Mouse (Mus musculus) brain, adult 2 months (tissue): ENCODE data around the gene Prpf40b.
A peak's percentile ranks its signal among the peaks of the same experiment; 100 is the strongest.

Source experiments
- DNase-seq: peaks from one replicate; pipeline ENCODE4 v3.0.0; 2011; ENCODE audit warnings: low read depth, low spot score

The Prpf40b gene

GRCm38 (mm10) chr15:99290586-99290985 is 4.3 kb upstream of the Prpf40b start:
- DNase-seq: no peak

GRCm38 (mm10) chr15:99294287-99294686 is 600 bp upstream of the Prpf40b start:
- DNase-seq: no peak

GRCm38 (mm10) chr15:99295484-99295981 is 646 bp downstream of the Prpf40b start, which contains the start of gene Fam186b:
Gene Fam186b, minus strand, starts transcription at chr15:99295888.
- no peak for DNase-seq

GRCm38 (mm10) chr15:99296213-99296612 is 1.3 kb downstream of the Prpf40b start:
- peak; percentile 40 for DNase-seq

GRCm38 (mm10) chr15:99307476-99307875 is 12.6 kb downstream of the Prpf40b start:
- DNase-seq: no peak

GRCm38 (mm10) chr15:99309549-99309948 is 14.7 kb downstream of the Prpf40b start:
- no peak for DNase-seq

GRCm38 (mm10) chr15:99310617-99311016 is 15.7 kb downstream of the Prpf40b start:
- no peak for DNase-seq

- no peak for DNase-seq
Measured at GRCm38 (mm10) chr15:99314891-99315290, 20.0 kb downstream of the Prpf40b start.

- DNase-seq: peak; percentile 89
Measured at GRCm38 (mm10) chr15:99316314-99317266, 21.7 kb downstream of the Prpf40b start.

GRCm38 (mm10) chr15:99317267-99317651 is 22.4 kb downstream of the Prpf40b start:
- DNase-seq: no peak

GRCm38 (mm10) chr15:99318071-99318470 is 23.2 kb downstream of the Prpf40b start:
- no peak for DNase-seq

GRCm38 (mm10) chr15:99318861-99319410 is 24.0 kb downstream of the Prpf40b start:
- DNase-seq: peak; percentile 77

GRCm38 (mm10) chr15:99319411-99319871 is 24.6 kb downstream of the Prpf40b start:
- DNase-seq: no peak

GRCm38 (mm10) chr15:99320168-99320674 is 25.3 kb downstream of the Prpf40b start:
- DNase-seq: no peak

GRCm38 (mm10) chr15:99320978-99321377 is 26.1 kb downstream of the Prpf40b start:
- no peak for DNase-seq

GRCm38 (mm10) chr15:99324151-99324550 is 29.3 kb downstream of the Prpf40b start:
- DNase-seq: no peak

- no peak for DNase-seq
Measured at GRCm38 (mm10) chr15:99325598-99325997, 30.7 kb downstream of the Prpf40b start.

- DNase-seq: no peak
Measured at GRCm38 (mm10) chr15:99326407-99326806, 31.5 kb downstream of the Prpf40b start.

- no peak for DNase-seq
Measured at GRCm38 (mm10) chr15:99326959-99327358, 32.1 kb downstream of the Prpf40b start.

GRCm38 (mm10) chr15:99328011-99328410 is 33.1 kb downstream of the Prpf40b start:
- no peak for DNase-seq

GRCm38 (mm10) chr15:99330324-99330723 is 35.4 kb downstream of the Prpf40b start:
- DNase-seq: no peak

GRCm38 (mm10) chr15:99331341-99331740 is 36.5 kb downstream of the Prpf40b start:
- no peak for DNase-seq
